Mouse (Mus musculus): ENCODE data around the gene Foxn3. TPM values are rescaled to one million over a fixed set of nuclear protein-coding genes. Genes with fewer than 3 reads are reported as not detected.

Foxn3 gene
- polyA plus RNA-seq, 1 experiment: 5.8 TPM

DNA sequence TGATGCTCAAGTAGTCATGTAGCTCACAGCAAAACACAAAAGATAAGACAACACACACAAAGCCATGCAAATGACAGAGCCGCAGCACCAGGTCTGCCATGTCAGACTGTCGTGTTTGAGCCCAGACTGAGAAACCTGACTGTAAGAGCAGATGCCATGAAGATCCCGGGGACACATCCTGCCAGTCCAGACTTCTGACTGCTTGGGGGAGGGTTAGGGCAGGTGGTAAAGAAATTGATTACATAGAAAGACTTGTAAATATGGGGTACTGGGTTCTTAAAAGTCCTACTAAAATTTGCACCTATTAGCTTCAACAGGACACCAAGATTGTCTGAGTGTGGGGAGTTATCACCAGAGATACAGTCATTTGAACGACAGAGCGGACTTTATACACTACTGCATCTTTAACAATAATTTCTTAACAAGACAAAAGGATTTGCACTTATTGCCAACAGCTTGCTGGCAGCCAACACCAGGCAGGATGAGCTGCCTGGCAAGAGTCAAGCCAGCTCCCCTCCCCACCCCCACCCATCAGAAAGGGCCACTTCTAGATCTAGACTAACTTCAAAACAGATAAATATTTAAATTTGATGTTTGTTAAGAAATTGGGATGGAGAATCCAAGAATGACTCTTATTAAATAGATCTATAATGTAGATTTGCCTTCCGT, 256.7 kb downstream of the Foxn3 start:
- peak overlapping the region; percentile 81 for H3K4me2 ChIP-seq (ENCODE audit: low read depth)
- no peaks in the 10 kb centered on the region for H3K27me3 ChIP-seq (ENCODE audit: control insufficient read depth, insufficient read depth, insufficient read length)
- no peak for TF ChIP-seq SRF (IDR thresholded peaks at IDR 0.05; ENCODE audit: control insufficient read depth, insufficient read length, low read depth)
- no peak for TF ChIP-seq POLR2A (IDR thresholded peaks at IDR 0.05; ENCODE audit: insufficient read length, low read depth)
- TF ChIP-seq CEBPB (IDR thresholded peaks at IDR 0.05; ENCODE audit: insufficient read depth, poor library complexity, severe bottlenecking): no peak
- no peak for TF ChIP-seq REST (IDR thresholded peaks at IDR 0.05; ENCODE audit: insufficient read depth, insufficient read length)
- H3K79me2 ChIP-seq (ENCODE audit: control insufficient read depth, insufficient read depth): no peaks in the 10 kb centered on the region
- H3K4me3 ChIP-seq: no peak overlapping the region
- H3K36me3 ChIP-seq (ENCODE audit: control insufficient read depth, insufficient read depth): no peaks in the 10 kb centered on the region
- no peak overlapping the region for H3ac ChIP-seq (ENCODE audit: control insufficient read depth, insufficient read length)

DNA sequence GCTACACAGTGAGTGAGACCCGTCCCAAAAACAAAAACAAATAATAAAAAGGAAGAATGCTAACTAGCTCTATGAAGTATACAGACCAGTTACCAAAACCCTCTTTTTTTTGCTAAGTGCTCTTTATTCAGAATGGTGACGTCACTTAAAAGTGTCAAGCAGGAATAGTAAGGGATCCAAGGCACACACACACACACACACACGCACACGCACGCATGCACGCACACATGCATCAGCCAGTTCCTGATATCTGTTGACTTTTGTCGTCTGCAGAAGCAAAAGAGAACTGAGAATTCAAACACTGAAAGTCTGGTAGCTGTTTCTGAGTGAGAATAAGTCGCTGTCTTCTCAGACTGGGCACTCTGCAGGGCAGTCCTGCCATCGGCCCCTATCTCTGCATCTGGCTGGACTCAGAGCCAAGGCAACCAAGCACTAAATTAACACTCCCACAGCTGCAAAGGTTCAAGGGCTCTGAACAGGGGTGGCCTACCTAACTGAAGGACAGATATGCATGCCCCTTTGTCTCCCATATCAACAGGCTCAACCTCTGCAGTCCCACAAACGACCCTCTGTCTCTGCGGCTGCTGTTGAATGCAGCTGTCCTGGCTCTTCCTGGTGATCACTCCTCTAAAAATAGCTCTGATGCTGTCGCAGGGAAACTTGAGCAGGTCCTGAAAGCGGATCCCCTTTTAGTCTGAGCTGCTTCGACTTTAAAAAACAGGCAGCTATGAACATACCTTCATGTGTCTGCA, 257.4 kb downstream of the Foxn3 start:
- peak; percentile 39 for TF ChIP-seq TCF3 (IDR thresholded peaks at IDR 0.05; ENCODE audit: insufficient read length, low read depth)
- peak; percentile 69 for TF ChIP-seq TCF12 (IDR thresholded peaks at IDR 0.05; ENCODE audit: insufficient read depth, poor library complexity, severe bottlenecking)
- peak; percentile 77 to 94 (median 91) for TF ChIP-seq MYOG (IDR thresholded peaks at IDR 0.05; ENCODE audit: control insufficient read depth in 1 of 3, insufficient read depth in 1 of 3, insufficient read length in 2 of 3, low read depth in 2 of 3)
- TF ChIP-seq REST (IDR thresholded peaks at IDR 0.05; ENCODE audit: insufficient read depth, insufficient read length): no peak
- no peak for TF ChIP-seq USF1 (IDR thresholded peaks at IDR 0.05; ENCODE audit: low read depth)
- TF ChIP-seq SRF (IDR thresholded peaks at IDR 0.05; ENCODE audit: control insufficient read depth, insufficient read length, low read depth): no peak
- no peak for TF ChIP-seq POLR2AphosphoS2 (IDR thresholded peaks at IDR 0.05; ENCODE audit: insufficient read length, low read depth)
- peak; percentile 93 to 94 (median 93) for TF ChIP-seq MYOD1 (IDR thresholded peaks at IDR 0.05; ENCODE audit: control insufficient read depth in 1 of 3, insufficient read length in 2 of 3, low read depth in 2 of 3)
- TF ChIP-seq E2F4 (IDR thresholded peaks at IDR 0.05; ENCODE audit: insufficient read depth): no peak
- TF ChIP-seq MAX (IDR thresholded peaks at IDR 0.05; ENCODE audit: low read depth): no peak
- no peak for TF ChIP-seq POLR2A (IDR thresholded peaks at IDR 0.05; ENCODE audit: insufficient read length, low read depth)
- no peak for TF ChIP-seq CEBPB (IDR thresholded peaks at IDR 0.05; ENCODE audit: insufficient read depth, poor library complexity, severe bottlenecking)
- Histone ChIP-seq H3ac (ENCODE audit: control insufficient read depth, insufficient read length) (no peak overlapping the region), H3K4me3 (no peak overlapping the region), H3K79me2 (ENCODE audit: control insufficient read depth, insufficient read depth) (no peaks in the 10 kb centered on the region), H3K4me2 (ENCODE audit: low read depth) (peak overlapping the region; percentile 81), H3K36me3 (ENCODE audit: control insufficient read depth, insufficient read depth) (no peaks in the 10 kb centered on the region), H3K27me3 (ENCODE audit: control insufficient read depth, insufficient read depth, insufficient read length) (no peaks in the 10 kb centered on the region)

DNA sequence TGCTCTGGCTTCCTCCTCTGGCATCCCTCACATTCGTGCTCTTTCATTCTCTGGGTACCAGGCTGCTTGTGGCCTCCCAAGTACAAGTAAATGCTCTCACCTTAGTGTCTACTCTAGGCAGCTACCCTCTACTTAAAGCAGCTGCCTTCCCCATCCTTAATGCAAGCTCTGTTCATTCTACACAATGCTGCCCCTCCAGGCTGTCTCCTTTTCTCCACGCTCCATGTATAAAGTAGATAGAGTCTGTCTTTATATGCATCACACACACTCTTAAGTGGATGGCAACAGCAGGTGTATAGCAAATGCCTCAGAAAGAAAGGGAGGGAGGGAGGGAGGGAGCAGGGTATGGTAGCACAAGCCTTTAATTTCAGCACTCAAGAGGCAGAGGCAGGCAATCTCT, 258.1 kb downstream of the Foxn3 start:
- Histone ChIP-seq H3K79me2 (ENCODE audit: control insufficient read depth, insufficient read depth) (no peaks in the 10 kb centered on the region), H3K27me3 (ENCODE audit: control insufficient read depth, insufficient read depth, insufficient read length) (no peaks in the 10 kb centered on the region), H3K4me2 (ENCODE audit: low read depth) (no peak overlapping the region), H3K4me3 (no peak overlapping the region), H3ac (ENCODE audit: control insufficient read depth, insufficient read length) (no peak overlapping the region), H3K36me3 (ENCODE audit: control insufficient read depth, insufficient read depth) (no peaks in the 10 kb centered on the region)
- TF ChIP-seq MYOD1 (IDR thresholded peaks at IDR 0.05; ENCODE audit: control insufficient read depth in 1 of 3, insufficient read length in 2 of 3, low read depth in 2 of 3) (no peak), SRF (IDR thresholded peaks at IDR 0.05; ENCODE audit: control insufficient read depth, insufficient read length, low read depth) (no peak), TCF3 (IDR thresholded peaks at IDR 0.05; ENCODE audit: insufficient read length, low read depth) (no peak), E2F4 (IDR thresholded peaks at IDR 0.05; ENCODE audit: insufficient read depth) (no peak), POLR2A (IDR thresholded peaks at IDR 0.05; ENCODE audit: insufficient read length, low read depth) (no peak), TCF12 (IDR thresholded peaks at IDR 0.05; ENCODE audit: insufficient read depth, poor library complexity, severe bottlenecking) (no peak), USF1 (IDR thresholded peaks at IDR 0.05; ENCODE audit: low read depth) (no peak), POLR2AphosphoS2 (IDR thresholded peaks at IDR 0.05; ENCODE audit: insufficient read length, low read depth) (no peak), CEBPB (IDR thresholded peaks at IDR 0.05; ENCODE audit: insufficient read depth, poor library complexity, severe bottlenecking) (no peak), MYOG (IDR thresholded peaks at IDR 0.05; ENCODE audit: control insufficient read depth in 1 of 3, insufficient read depth in 1 of 3, insufficient read length in 2 of 3, low read depth in 2 of 3) (no peak), REST (IDR thresholded peaks at IDR 0.05; ENCODE audit: insufficient read depth, insufficient read length) (no peak), MAX (IDR thresholded peaks at IDR 0.05; ENCODE audit: low read depth) (no peak)

DNA sequence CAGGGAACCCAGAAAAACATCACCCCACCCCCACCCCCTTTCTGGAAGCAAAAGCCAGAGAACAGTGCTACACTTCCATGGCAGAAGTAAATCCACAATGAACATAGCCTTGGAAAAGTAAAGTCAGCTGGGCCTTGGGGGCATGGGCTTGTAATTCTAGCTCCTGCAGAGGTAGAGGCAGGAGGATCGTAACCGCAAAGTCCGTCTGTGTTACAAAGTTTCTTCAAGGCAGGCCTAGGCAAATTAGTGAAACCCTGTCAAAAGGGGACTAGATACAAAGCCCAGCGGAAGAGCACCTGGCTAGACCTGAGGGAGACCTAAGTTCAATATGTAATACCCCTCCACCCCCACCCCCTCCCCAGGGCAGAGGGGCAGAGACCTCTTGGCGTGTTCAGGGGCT, 259.3 kb downstream of the Foxn3 start:
- Histone ChIP-seq H3K4me3 (no peak overlapping the region), H3K4me2 (ENCODE audit: low read depth) (no peak overlapping the region), H3K79me2 (ENCODE audit: control insufficient read depth, insufficient read depth) (no peaks in the 10 kb centered on the region), H3K36me3 (ENCODE audit: control insufficient read depth, insufficient read depth) (no peaks in the 10 kb centered on the region), H3K27me3 (ENCODE audit: control insufficient read depth, insufficient read depth, insufficient read length) (no peaks in the 10 kb centered on the region), H3ac (ENCODE audit: control insufficient read depth, insufficient read length) (no peak overlapping the region)
- TF ChIP-seq MAX (IDR thresholded peaks at IDR 0.05; ENCODE audit: low read depth) (no peak), CEBPB (IDR thresholded peaks at IDR 0.05; ENCODE audit: insufficient read depth, poor library complexity, severe bottlenecking) (no peak), SRF (IDR thresholded peaks at IDR 0.05; ENCODE audit: control insufficient read depth, insufficient read length, low read depth) (no peak), POLR2A (IDR thresholded peaks at IDR 0.05; ENCODE audit: insufficient read length, low read depth) (no peak), POLR2AphosphoS2 (IDR thresholded peaks at IDR 0.05; ENCODE audit: insufficient read length, low read depth) (no peak), MYOG (IDR thresholded peaks at IDR 0.05; ENCODE audit: control insufficient read depth in 1 of 3, insufficient read depth in 1 of 3, insufficient read length in 2 of 3, low read depth in 2 of 3) (no peak)

Data from myocyte (in vitro differentiated cells).